ENCODE assay signal across 17 mouse cellular contexts in genomic region chr16:32642280-32642679, GRCm38 (mm10). TPM values are rescaled to one million over a fixed set of nuclear protein-coding genes. Genes with fewer than 3 reads are reported as not detected.
DNase-seq lines count a peak whose midpoint lies in the region; ATAC-seq and TF ChIP-seq lines count a peak whose summit lies in the region.
"Had no signal": no experiment of that assay in that cellular context is flagged by ENCODE, and none has a peak within 500 bp of the region (broad histone marks: within the 10 kb centered on the region; RNA-seq: fewer than 3 reads in every experiment).

No protein-coding gene starts in this region.

- no peak overlapping the region for H3K27ac ChIP-seq in forebrain, embryonic 14.5 days (ENCODE audit: low read depth, low read length)
- H3K27ac ChIP-seq in forebrain, embryonic 10.5 days, result no peak overlapping the region; the same call in 1 of the 2 replicates
- 0 out of 2 replicates have a peak overlapping the region, but pooled peaks have one; percentile 21 for H3K27ac ChIP-seq in midbrain, embryonic 13.5 days
- no peak overlapping the region for H3K27ac ChIP-seq in midbrain, embryonic 15.5 days
- H3K27ac ChIP-seq in midbrain, postnatal 0 days (ENCODE audit: low read depth, low read length), result 0 out of 2 replicates have a peak overlapping the region, but pooled peaks have one; percentile 26
- H3K27ac ChIP-seq: heart, embryonic 13.5 days; limb, embryonic 10.5 days; neural tube, embryonic 12.5 days; stomach, postnatal 0 days had no signal

- no peak overlapping the region for H3K4me3 ChIP-seq in forebrain, embryonic 14.5 days (ENCODE audit: low read depth, low read length)
- no peak overlapping the region for H3K4me3 ChIP-seq in forebrain, embryonic 10.5 days
- no peak overlapping the region for H3K4me3 ChIP-seq in midbrain, embryonic 13.5 days (replicated peaks)
- H3K4me3 ChIP-seq in midbrain, embryonic 15.5 days, result no peak overlapping the region
- H3K4me3 ChIP-seq in midbrain, postnatal 0 days (ENCODE audit: low read depth, low read length), result no peak overlapping the region
- H3K4me3 ChIP-seq: heart, embryonic 13.5 days; limb, embryonic 10.5 days; neural tube, embryonic 12.5 days had no signal

- DNase-seq in forebrain, embryonic 14.5 days (ENCODE audit: low spot score), result no peak
- DNase-seq in forebrain, embryonic 10.5 days (ENCODE audit: extremely low spot score, low spot score), result no peak
- DNase-seq in ES-CJ7 (ENCODE audit: low read depth, low spot score), result peak; percentile 58
- no peak for DNase-seq in midbrain, postnatal 0 days (ENCODE audit: low spot score)
- no peak for DNase-seq in layer of hippocampus, adult 11-12 months (ENCODE audit: low spot score)
- no peak for DNase-seq in lung, postnatal 25 days (ENCODE audit: low spot score)
- DNase-seq: adrenal gland, adult 8-10 months; B cell, adult 2 months; cerebellum, adult 11 months; gastrocnemius, postnatal 14 days had no signal

- no peak for ATAC-seq in forebrain, embryonic 14.5 days
- no peak for ATAC-seq in midbrain, embryonic 13.5 days
- ATAC-seq in midbrain, embryonic 15.5 days (replicated peaks), result no peak
- ATAC-seq in midbrain, postnatal 0 days (ENCODE audit: low FRiP score), result no peak
- ATAC-seq: inflammation-experienced regulatory T-cells, adult 6 months had no signal

- H3K9me3 ChIP-seq in forebrain, embryonic 14.5 days (replicated peaks; ENCODE audit: control insufficient read depth, low read length), result no peaks in the 10 kb centered on the region
- no peaks in the 10 kb centered on the region for H3K9me3 ChIP-seq in forebrain, embryonic 10.5 days
- H3K9me3 ChIP-seq in midbrain, embryonic 13.5 days, result no peaks in the 10 kb centered on the region
- H3K9me3 ChIP-seq in midbrain, embryonic 15.5 days, result no peaks in the 10 kb centered on the region
- no peaks in the 10 kb centered on the region for H3K9me3 ChIP-seq in midbrain, postnatal 0 days (ENCODE audit: low read length)
- H3K9me3 ChIP-seq: heart, embryonic 13.5 days; limb, embryonic 10.5 days; neural tube, embryonic 12.5 days had no signal

- no peak for TF ChIP-seq CTCF in midbrain, postnatal 0 days (IDR thresholded peaks at IDR 0.05)

- no peaks in the 10 kb centered on the region for H3K27me3 ChIP-seq in forebrain, embryonic 14.5 days (replicated peaks; ENCODE audit: control insufficient read depth, insufficient read depth, low read length)
- no peaks in the 10 kb centered on the region for H3K27me3 ChIP-seq in forebrain, embryonic 10.5 days (ENCODE audit: poor library complexity, severe bottlenecking)
- H3K27me3 ChIP-seq in midbrain, embryonic 13.5 days, result 0 out of 2 replicates have a peak, but pooled peaks cover 3% of the 10 kb centered on the region
- H3K27me3 ChIP-seq in midbrain, embryonic 15.5 days (replicated peaks), result no peaks in the 10 kb centered on the region
- no peaks in the 10 kb centered on the region for H3K27me3 ChIP-seq in midbrain, postnatal 0 days (ENCODE audit: insufficient read depth, low read length)
- H3K27me3 ChIP-seq: neural tube, embryonic 12.5 days had no signal

- peak overlapping the region; percentile 8; the same call in 1 of the 2 replicates for H3K9ac ChIP-seq in forebrain, embryonic 14.5 days (ENCODE audit: low read length)
- H3K9ac ChIP-seq in midbrain, embryonic 13.5 days (replicated peaks), result peak overlapping the region; percentile 29
- H3K9ac ChIP-seq in midbrain, embryonic 15.5 days, result no peak overlapping the region
- H3K9ac ChIP-seq in midbrain, postnatal 0 days (replicated peaks; ENCODE audit: low read length, poor library complexity, severe bottlenecking), result no peak overlapping the region
- H3K9ac ChIP-seq: heart, embryonic 13.5 days; neural tube, embryonic 12.5 days had no signal

- H3K4me1 ChIP-seq in forebrain, embryonic 14.5 days (ENCODE audit: control insufficient read depth, insufficient read depth, low read length), result peaks cover 20% of the 10 kb centered on the region
- peaks cover 45% of the 10 kb centered on the region for H3K4me1 ChIP-seq in forebrain, embryonic 10.5 days
- H3K4me1 ChIP-seq in midbrain, embryonic 13.5 days (replicated peaks), result peaks cover 34% of the 10 kb centered on the region
- H3K4me1 ChIP-seq in midbrain, embryonic 15.5 days, result peaks cover 24% of the 10 kb centered on the region
- peaks cover 9% of the 10 kb centered on the region; the same call in 1 of the 2 replicates for H3K4me1 ChIP-seq in midbrain, postnatal 0 days (ENCODE audit: insufficient read depth, low read length)

- H3K36me3 ChIP-seq in forebrain, embryonic 14.5 days (ENCODE audit: control insufficient read depth, insufficient read depth, low read length), result no peaks in the 10 kb centered on the region
- no peaks in the 10 kb centered on the region for H3K36me3 ChIP-seq in forebrain, embryonic 10.5 days (replicated peaks)
- H3K36me3 ChIP-seq in midbrain, embryonic 13.5 days, result no peaks in the 10 kb centered on the region
- no peaks in the 10 kb centered on the region for H3K36me3 ChIP-seq in midbrain, embryonic 15.5 days (replicated peaks)
- no peaks in the 10 kb centered on the region for H3K36me3 ChIP-seq in midbrain, postnatal 0 days (ENCODE audit: insufficient read depth, low read length)
- H3K36me3 ChIP-seq: heart, embryonic 13.5 days; limb, embryonic 10.5 days; neural tube, embryonic 12.5 days had no signal

- peak overlapping the region; percentile 14; the same call in 1 of the 2 replicates for H3K4me2 ChIP-seq in forebrain, embryonic 14.5 days (ENCODE audit: low read length)
- H3K4me2 ChIP-seq in midbrain, embryonic 13.5 days (replicated peaks), result peak overlapping the region; percentile 1; the same call in 1 of the 2 replicates
- no peak overlapping the region for H3K4me2 ChIP-seq in midbrain, embryonic 15.5 days
- H3K4me2 ChIP-seq in midbrain, postnatal 0 days (ENCODE audit: low read depth, low read length, poor library complexity, severe bottlenecking), result peak overlapping the region; percentile 19
- H3K4me2 ChIP-seq: heart, embryonic 13.5 days; neural tube, embryonic 12.5 days had no signal

- 47% methylated on average over 13 of the region's 13 CpGs for WGBS in forebrain, embryonic 14.5 days
- WGBS in forebrain, embryonic 10.5 days, result 74% methylated on average over 13 of the region's 13 CpGs
- 44% methylated on average over 13 of the region's 13 CpGs for WGBS in midbrain, embryonic 13.5 days
- 44% methylated on average over 13 of the region's 13 CpGs for WGBS in midbrain, embryonic 15.5 days
- 37% methylated on average over 13 of the region's 13 CpGs for WGBS in midbrain, postnatal 0 days

RNA-seq across cellular contexts. Expression of gene Tnk2, which starts 1.4 kb away (rescaled TPM):
- 11.2 and 13.1 TPM in 2 replicates for polyA plus RNA-seq in forebrain, embryonic 14.5 days (2014; fragmentation: Nextera tagmentation; extraction: Ambion mirVana)
- polyA plus RNA-seq in forebrain, embryonic 10.5 days (2016; fragmentation: Nextera tagmentation; extraction: Ambion mirVana), result 10.1 and 11.0 TPM in 2 replicates
- 15.6 and 17.7 TPM in 2 replicates for polyA plus RNA-seq in midbrain, embryonic 13.5 days (2015; fragmentation: Nextera tagmentation; extraction: Ambion mirVana)
- polyA plus RNA-seq in midbrain, embryonic 15.5 days (2015; fragmentation: Nextera tagmentation; extraction: Ambion mirVana), result 22.0 and 24.2 TPM in 2 replicates
- total RNA-seq in midbrain, postnatal 0 days (2014; rRNA removed), result 69.1 and 81.7 TPM in 2 replicates
- polyA plus RNA-seq in midbrain, postnatal 0 days (2015; fragmentation: Nextera tagmentation; extraction: Ambion mirVana), result 15.7 and 16.5 TPM in 2 replicates

RNA-seq across cellular contexts. Expression of gene Tfrc, which starts 33.6 kb away (rescaled TPM):
- polyA plus RNA-seq in forebrain, embryonic 14.5 days (2014; fragmentation: Nextera tagmentation; extraction: Ambion mirVana), result 43.9 and 56.0 TPM in 2 replicates
- 71.3 and 72.0 TPM in 2 replicates for polyA plus RNA-seq in forebrain, embryonic 10.5 days (2016; fragmentation: Nextera tagmentation; extraction: Ambion mirVana)
- polyA plus RNA-seq in midbrain, embryonic 13.5 days (2015; fragmentation: Nextera tagmentation; extraction: Ambion mirVana), result 35.8 and 45.9 TPM in 2 replicates
- 33.0 and 35.6 TPM in 2 replicates for polyA plus RNA-seq in midbrain, embryonic 15.5 days (2015; fragmentation: Nextera tagmentation; extraction: Ambion mirVana)
- 51.2 and 91.4 TPM in 2 replicates for total RNA-seq in midbrain, postnatal 0 days (2014; rRNA removed)
- 39.8 and 40.6 TPM in 2 replicates for polyA plus RNA-seq in midbrain, postnatal 0 days (2015; fragmentation: Nextera tagmentation; extraction: Ambion mirVana)

Comparison
In these comparisons a context has a peak if more than half of its experiments do, and no peak if none do; other contexts are left out.
1. H3K27ac ChIP-seq: peak in midbrain, embryonic 13.5 days (single experiment) and midbrain, postnatal 0 days (single experiment); none in forebrain, embryonic 14.5 days (single experiment), forebrain, embryonic 10.5 days (single experiment) and midbrain, embryonic 15.5 days (single experiment).
2. H3K9ac ChIP-seq: peak in forebrain, embryonic 14.5 days (single experiment) and midbrain, embryonic 13.5 days (single experiment); none in midbrain, embryonic 15.5 days (single experiment) and midbrain, postnatal 0 days (single experiment).